Mouse (Mus musculus) frontal cortex, postnatal 25 days (tissue): Measurements from ENCODE around the gene Arl5a.
A peak's percentile ranks its signal among the peaks of the same experiment; 100 is the strongest.

Experiments
- DNase-seq, 2 experiments: peaks; one replicate each; pipeline ENCODE4 v3.0.0; 2022; ENCODE audit warnings: low spot score in 2 of 2

The Arl5a gene

GRCm38 (mm10) chr2:52424747-52425522 lies at the start of gene Arl5a:
Gene Arl5a (minus strand): TSS chr2:52424901.
- DNase-seq: peak; percentile 82 to 91

- no peak for DNase-seq
These were observed 47.0 kb upstream of the Arl5a start for GRCm38 (mm10) chr2:52471545-52472291.

GRCm38 (mm10) chr2:52470044-52470560 lies 45.4 kb upstream of the Arl5a start:
- no peak for DNase-seq

GRCm38 (mm10) chr2:52467629-52468028 lies 42.9 kb upstream of the Arl5a start:
- no peak for DNase-seq

- DNase-seq: no peak
These were observed 36.7 kb upstream of the Arl5a start for GRCm38 (mm10) chr2:52461206-52461967.

GRCm38 (mm10) chr2:52455606-52456479 lies 31.1 kb upstream of the Arl5a start:
- DNase-seq: no peak

- DNase-seq: no peak
These were observed 25.1 kb upstream of the Arl5a start for GRCm38 (mm10) chr2:52449818-52450217.

- DNase-seq: no peak
These were observed 24.2 kb upstream of the Arl5a start for GRCm38 (mm10) chr2:52448916-52449315.

GRCm38 (mm10) chr2:52446648-52447047 lies 21.9 kb upstream of the Arl5a start:
- no peak for DNase-seq

- no peak for DNase-seq
These were observed 17.4 kb upstream of the Arl5a start for GRCm38 (mm10) chr2:52442125-52442524.

- DNase-seq: no peak
These were observed 15.8 kb upstream of the Arl5a start for GRCm38 (mm10) chr2:52440420-52441015.

- DNase-seq: no peak
These were observed 13.7 kb upstream of the Arl5a start for GRCm38 (mm10) chr2:52438437-52438836.

- DNase-seq: no peak
These were observed 13.3 kb upstream of the Arl5a start for GRCm38 (mm10) chr2:52438013-52438412.

GRCm38 (mm10) chr2:52435919-52436632 lies 11.4 kb upstream of the Arl5a start:
- no peak for DNase-seq

GRCm38 (mm10) chr2:52433365-52433764 lies 8.7 kb upstream of the Arl5a start:
- no peak for DNase-seq

- no peak for DNase-seq
These were observed 2.7 kb upstream of the Arl5a start for GRCm38 (mm10) chr2:52427383-52427782.

GRCm38 (mm10) chr2:52426041-52426440 lies 1.3 kb upstream of the Arl5a start:
- no peak for DNase-seq

- DNase-seq: no peak
These were observed 758 bp upstream of the Arl5a start for GRCm38 (mm10) chr2:52425523-52425795.

- no peak for DNase-seq
These were observed 413 bp downstream of the Arl5a start for GRCm38 (mm10) chr2:52424248-52424728.

- DNase-seq: no peak
These were observed 972 bp downstream of the Arl5a start for GRCm38 (mm10) chr2:52423611-52424247.
